Mouse (Mus musculus) embryo, embryonic 11 days (tissue): Measurements from ENCODE around the gene Zfp523.

Experiments used
- DNase-seq: peaks from one replicate; pipeline ENCODE4 v3.0.0-alpha.2; 2015

Zfp523 gene

GRCm38 (mm10) chr17:28161310-28161881, 15.5 kb upstream of the Zfp523 start:
- peak; percentile 32 for DNase-seq

- DNase-seq, result peak; percentile 84
Measured at GRCm38 (mm10) chr17:28163666-28164065, 13.3 kb upstream of the Zfp523 start.

- no peak for DNase-seq
Measured at GRCm38 (mm10) chr17:28170460-28171305, 6.2 kb upstream of the Zfp523 start.

GRCm38 (mm10) chr17:28172690-28173089, 4.2 kb upstream of the Zfp523 start:
- no peak for DNase-seq

GRCm38 (mm10) chr17:28177540-28178046, 664 bp downstream of the Zfp523 start:
- DNase-seq, result peak; percentile 85

- DNase-seq, result no peak
Measured at GRCm38 (mm10) chr17:28180331-28180730, 3.4 kb downstream of the Zfp523 start.

- DNase-seq, result no peak
Measured at GRCm38 (mm10) chr17:28180783-28181544, 4.0 kb downstream of the Zfp523 start.

GRCm38 (mm10) chr17:28184971-28185638, 8.2 kb downstream of the Zfp523 start:
- no peak for DNase-seq

- no peak for DNase-seq
Measured at GRCm38 (mm10) chr17:28188313-28188712, 11.4 kb downstream of the Zfp523 start.

- no peak for DNase-seq
Measured at GRCm38 (mm10) chr17:28192754-28193153, 15.8 kb downstream of the Zfp523 start.

- no peak for DNase-seq
Measured at GRCm38 (mm10) chr17:28193559-28193958, 16.6 kb downstream of the Zfp523 start.

GRCm38 (mm10) chr17:28195033-28195432, 18.1 kb downstream of the Zfp523 start:
- DNase-seq, result no peak

- DNase-seq, result no peak
Measured at GRCm38 (mm10) chr17:28197646-28198045, 20.7 kb downstream of the Zfp523 start.

- DNase-seq, result no peak
Measured at GRCm38 (mm10) chr17:28201982-28202381, 25.1 kb downstream of the Zfp523 start.

GRCm38 (mm10) chr17:28204052-28204720, 27.3 kb downstream of the Zfp523 start:
- DNase-seq, result peak; percentile 74

GRCm38 (mm10) chr17:28205443-28205842, 28.5 kb downstream of the Zfp523 start:
- no peak for DNase-seq

- no peak for DNase-seq
Measured at GRCm38 (mm10) chr17:28207092-28207491, 30.2 kb downstream of the Zfp523 start.

- DNase-seq, result peak; percentile 87
Measured at GRCm38 (mm10) chr17:28207591-28208313, 30.8 kb downstream of the Zfp523 start, which contains the start of gene Def6. Gene Def6, plus strand, starts transcription at chr17:28207778.

- DNase-seq, result no peak
Measured at GRCm38 (mm10) chr17:28208314-28208612, 31.3 kb downstream of the Zfp523 start.

- DNase-seq, result no peak
Measured at GRCm38 (mm10) chr17:28209457-28210110, 32.7 kb downstream of the Zfp523 start.

- no peak for DNase-seq
Measured at GRCm38 (mm10) chr17:28211921-28212341, 35.0 kb downstream of the Zfp523 start.
